Mouse (Mus musculus) embryonic fibroblast, embryonic 13.5 days (primary cell): ENCODE data around the gene Rtp3. TPM values are rescaled to one million over a fixed set of nuclear protein-coding genes. Genes with fewer than 3 reads are reported as not detected.

Experiments
- H3K27ac ChIP-seq: 2 replicates; pipeline ENCODE4 v1.5.1; 2012; ENCODE audit warnings: low read length, control low read depth, inconsistent platforms; ENCODE audit not compliant: insufficient read depth
- H3K4me1 ChIP-seq: 2 replicates; pipeline ENCODE4 v1.6.1; 2011; ENCODE audit warnings: low read length; ENCODE audit not compliant: control insufficient read depth, insufficient read depth
- H3K4me3 ChIP-seq: 2 replicates; pipeline ENCODE4 v1.5.1; 2011; ENCODE audit warnings: mild to moderate bottlenecking, control low read depth, low read length; ENCODE audit not compliant: insufficient read depth
- CTCF ChIP-seq: IDR thresholded peaks from 2 replicates; pipeline ENCODE4 v1.5.1; 2011; ENCODE audit warnings: mild to moderate bottlenecking, control low read depth, low read length, moderate library complexity, borderline replicate concordance; ENCODE audit not compliant: insufficient read depth
- POLR2A ChIP-seq: IDR thresholded peaks from 2 replicates; pipeline ENCODE4 v1.6.1; 2011; ENCODE audit warnings: low read depth, mild to moderate bottlenecking, control low read depth, low read length, moderate library complexity
- polyA plus RNA-seq: library from polyadenylated mRNA; stranded (reverse); fragments of >200 nt; gene quantifications from 2 replicates; pipeline ENCODE4 v1.2.4, GENCODE M21; 2011; ENCODE audit warnings: low read depth; ENCODE audit not compliant: missing spikeins, insufficient read length

Rtp3 gene
- polyA plus RNA-seq, 1 experiment, result not detected

DNA sequence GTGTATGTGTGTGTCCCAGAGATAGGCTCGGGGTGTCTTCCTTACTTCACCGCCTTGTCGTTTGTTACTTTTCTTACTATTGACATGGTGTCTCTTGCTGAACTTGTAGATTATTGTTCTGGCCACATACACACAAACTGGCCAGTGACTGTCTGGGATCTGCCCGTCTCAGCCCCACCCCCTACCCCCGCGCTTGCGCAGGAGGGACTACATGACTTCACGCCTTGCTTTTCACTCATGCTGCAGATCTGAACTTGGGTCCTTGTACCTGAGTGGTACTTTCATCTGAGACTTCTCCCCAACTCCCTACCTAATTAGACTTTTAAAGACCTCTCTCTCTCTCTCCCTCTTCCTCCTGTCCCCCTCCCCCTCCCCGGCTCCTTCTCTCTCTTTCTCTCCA lies 6.3 kb downstream of the Rtp3 start:
- H3K4me1 ChIP-seq, result no peaks in the 10 kb centered on the region
- no peak overlapping the region for H3K4me3 ChIP-seq
- no peak for TF ChIP-seq POLR2A
- no peak for TF ChIP-seq CTCF

DNA sequence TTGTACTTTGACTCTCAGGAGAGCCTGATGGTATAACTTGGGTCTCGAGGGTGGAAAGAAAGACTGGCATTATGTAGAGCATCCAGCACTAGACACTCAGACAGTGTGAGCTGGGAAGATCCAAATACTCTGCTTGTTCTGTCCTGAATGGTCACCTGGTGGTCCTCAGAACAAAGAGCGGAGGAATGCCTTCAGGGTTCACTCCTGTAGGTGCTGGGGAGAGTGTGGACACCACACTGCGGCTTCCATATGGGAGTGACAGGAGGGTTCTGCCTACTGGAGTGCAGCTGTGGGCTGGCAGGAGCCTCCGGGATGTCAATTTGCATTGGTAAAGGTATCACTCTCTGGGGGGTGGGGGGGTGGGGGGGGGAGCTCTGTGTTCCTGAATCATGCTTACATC lies 8.0 kb downstream of the Rtp3 start:
- H3K4me1 ChIP-seq, result no peaks in the 10 kb centered on the region
- H3K4me3 ChIP-seq, result no peak overlapping the region
- no peak overlapping the region for H3K27ac ChIP-seq
- TF ChIP-seq POLR2A, result no peak
- TF ChIP-seq CTCF, result no peak

More for the DNA sequence above, 6.3 kb downstream of the Rtp3 start:
- H3K27ac ChIP-seq, result no peak overlapping the region

DNA sequence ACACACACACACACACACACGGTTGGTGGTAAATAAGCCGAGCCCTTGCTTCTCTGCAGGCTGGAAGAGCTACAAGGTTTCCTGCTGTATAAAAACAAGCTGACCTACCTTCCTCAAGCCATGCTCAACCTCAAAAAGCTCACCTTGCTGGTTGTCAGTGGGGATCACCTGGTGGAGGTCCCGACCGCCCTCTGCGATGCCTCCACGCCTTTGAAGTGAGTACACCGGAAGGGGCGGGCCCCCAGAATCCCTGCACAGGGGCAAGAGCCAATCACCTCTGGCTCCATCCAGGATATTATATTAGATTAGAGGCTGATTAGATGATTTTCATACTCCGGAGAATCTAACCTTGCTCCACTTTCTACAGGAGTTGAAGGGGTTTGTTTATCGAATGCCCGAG lies 11.0 kb downstream of the Rtp3 start:
- Histone ChIP-seq H3K27ac (no peak overlapping the region), H3K4me3 (no peak overlapping the region), H3K4me1 (no peaks in the 10 kb centered on the region)
- no peak for TF ChIP-seq CTCF
- TF ChIP-seq POLR2A, result no peak

DNA sequence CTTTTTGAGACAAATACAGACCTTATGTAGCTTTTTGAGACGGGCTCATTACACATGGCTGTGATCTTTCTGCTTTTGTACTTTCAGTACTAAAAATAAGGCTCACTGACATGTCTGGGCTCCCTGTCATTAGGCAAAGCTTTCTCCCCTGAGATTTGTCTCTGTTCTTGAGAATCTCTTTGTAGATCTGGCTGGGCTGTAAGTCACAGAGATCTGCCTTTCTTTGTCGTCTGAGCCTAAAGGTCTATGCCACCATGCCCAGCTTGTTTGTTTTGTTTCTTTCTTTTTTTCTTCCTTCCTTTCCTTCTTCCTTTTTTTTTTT lies 24.5 kb downstream of the Rtp3 start:
- TF ChIP-seq CTCF, result no peak
- no peak for TF ChIP-seq POLR2A
- H3K4me1 ChIP-seq, result no peaks in the 10 kb centered on the region
- no peak overlapping the region for H3K27ac ChIP-seq
- no peak overlapping the region for H3K4me3 ChIP-seq

DNA sequence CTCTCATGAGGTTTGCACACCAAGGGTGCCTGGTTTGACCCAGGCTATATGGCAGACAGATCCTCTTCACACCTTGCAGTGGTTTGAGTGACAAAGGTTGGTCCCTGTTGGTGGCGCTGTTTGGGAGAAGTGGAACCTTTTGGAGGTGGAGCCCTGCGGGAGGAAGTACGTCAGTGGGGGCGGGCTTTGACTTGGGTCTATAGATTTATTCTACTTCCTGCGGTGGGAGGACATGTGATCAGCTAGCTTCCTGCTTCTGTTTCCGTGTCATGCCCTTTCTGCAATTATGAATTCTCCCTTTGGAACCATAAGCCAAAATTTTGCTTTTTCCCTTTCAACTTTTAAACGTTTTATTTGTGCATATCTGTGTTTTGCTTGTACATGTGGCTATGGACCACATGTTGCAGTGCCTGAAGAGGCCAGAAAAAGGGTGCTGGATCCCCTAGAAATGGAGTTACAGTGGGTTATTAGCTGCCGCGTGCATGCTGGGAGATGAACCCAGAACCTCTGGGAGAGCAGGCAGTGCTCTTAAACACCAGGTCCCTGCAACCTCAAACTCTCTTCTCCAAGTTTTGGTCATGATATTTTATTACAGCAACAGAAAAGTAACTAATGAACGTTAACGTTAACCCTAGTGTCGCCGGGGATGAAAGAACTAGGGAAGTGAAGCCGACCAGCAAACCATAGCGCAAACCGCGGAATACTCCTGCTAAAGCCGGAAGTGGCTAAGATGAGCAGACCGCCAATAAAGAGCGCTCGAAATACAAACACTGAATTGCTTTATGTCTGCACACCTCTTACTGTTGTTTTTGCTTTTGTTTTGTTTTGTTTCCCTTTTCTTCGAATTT lies 25.1 kb downstream of the Rtp3 start:
- no peak overlapping the region for H3K4me3 ChIP-seq
- TF ChIP-seq CTCF, result no peak
- no peak for TF ChIP-seq POLR2A
- no peak overlapping the region for H3K27ac ChIP-seq
- no peaks in the 10 kb centered on the region for H3K4me1 ChIP-seq

DNA sequence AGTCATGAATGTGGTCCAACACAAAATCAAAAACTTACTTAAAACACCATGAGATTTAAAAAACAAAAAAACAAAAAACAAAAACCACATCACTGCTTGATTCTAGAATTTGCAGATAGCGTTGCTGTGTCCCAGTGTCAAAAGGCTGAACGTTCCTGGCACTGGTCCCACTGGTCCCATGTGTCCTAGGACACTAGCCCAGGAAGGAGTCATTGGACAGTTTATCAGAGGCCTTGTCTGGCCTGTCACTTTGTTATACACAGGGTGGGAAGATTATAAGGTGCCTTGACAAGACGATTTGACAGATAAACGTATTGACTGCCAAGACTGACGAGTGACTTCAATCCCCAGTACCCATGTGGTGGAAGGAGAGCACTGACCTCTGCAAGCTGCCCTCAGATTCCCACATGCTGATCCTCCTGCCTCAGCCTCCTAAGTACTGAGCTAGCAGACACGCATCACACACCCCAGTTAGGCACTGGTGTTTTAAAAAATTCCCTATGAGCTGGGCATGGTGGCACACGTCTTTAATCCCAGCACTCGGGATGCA lies 26.7 kb downstream of the Rtp3 start:
- Histone ChIP-seq H3K4me1 (no peaks in the 10 kb centered on the region), H3K4me3 (no peak overlapping the region), H3K27ac (no peak overlapping the region)
- no peak for TF ChIP-seq POLR2A
- TF ChIP-seq CTCF, result no peak

DNA sequence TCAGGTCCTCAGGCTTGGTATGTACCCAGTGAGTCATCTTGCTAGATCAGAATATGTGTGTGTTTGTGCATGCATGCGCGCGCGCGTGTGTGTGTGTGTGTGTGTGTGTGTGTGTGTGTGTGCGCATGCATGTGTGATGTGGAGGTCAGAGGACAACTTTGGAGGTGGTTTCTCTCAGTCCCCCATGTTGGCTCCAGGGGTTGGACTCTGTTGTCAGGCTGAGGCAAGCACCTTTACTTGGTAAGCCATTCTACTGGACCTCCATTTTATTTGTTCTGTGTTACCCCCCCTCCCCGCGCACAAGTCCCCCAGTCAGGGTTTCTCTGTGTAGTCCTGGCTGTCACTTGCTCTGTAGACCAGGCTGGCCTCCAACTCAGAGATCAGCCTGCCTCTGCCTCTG lies 29.0 kb downstream of the Rtp3 start:
- no peak overlapping the region for H3K27ac ChIP-seq
- TF ChIP-seq CTCF, result no peak
- no peak for TF ChIP-seq POLR2A
- H3K4me1 ChIP-seq, result no peaks in the 10 kb centered on the region
- H3K4me3 ChIP-seq, result no peak overlapping the region

DNA sequence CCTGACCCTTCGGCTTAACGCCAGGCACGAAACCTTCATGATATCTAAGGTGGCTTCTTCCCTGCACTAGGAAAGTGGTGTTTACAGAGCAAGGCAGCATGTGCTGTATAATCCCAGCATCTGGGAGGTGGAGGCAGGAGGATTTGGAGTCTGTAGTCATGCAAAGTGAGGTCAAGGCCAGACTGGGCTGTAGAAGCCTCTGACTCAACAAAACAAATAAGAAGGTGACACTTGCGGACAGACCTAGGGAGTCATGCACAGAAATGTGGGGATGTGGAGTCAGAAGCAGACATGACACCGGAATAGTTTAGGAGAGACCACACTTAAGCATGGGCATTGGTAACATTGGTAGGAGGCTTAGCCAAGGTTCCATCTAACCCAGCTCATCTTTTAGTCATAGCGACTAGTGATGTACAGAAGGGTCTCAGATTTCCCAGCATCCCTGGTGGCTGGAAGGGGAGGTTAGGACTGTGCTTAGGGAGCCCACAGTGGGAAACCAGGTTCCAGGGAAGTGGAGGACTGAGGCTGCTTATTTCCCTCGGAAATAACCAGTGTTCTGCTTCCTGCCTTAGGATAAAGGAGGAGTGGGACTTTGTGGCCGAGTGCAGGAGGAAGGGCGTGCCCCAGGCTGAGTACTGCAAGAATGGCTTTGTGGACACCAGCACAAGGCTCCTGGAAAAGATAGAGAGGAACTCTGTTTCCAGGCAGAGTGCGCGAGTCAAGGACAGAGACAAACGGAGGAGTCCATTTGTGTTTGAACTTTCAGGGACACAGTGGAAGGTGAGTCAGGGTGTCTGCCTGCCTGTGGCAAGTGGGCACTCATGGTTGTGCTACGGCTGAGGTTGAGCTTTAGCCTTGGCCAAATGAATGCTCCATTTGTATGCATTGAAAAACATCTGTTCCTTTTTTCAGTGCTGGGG lies 29.9 kb downstream of the Rtp3 start:
- no peak overlapping the region for H3K27ac ChIP-seq
- TF ChIP-seq POLR2A (no peak), CTCF (no peak)

DNA sequence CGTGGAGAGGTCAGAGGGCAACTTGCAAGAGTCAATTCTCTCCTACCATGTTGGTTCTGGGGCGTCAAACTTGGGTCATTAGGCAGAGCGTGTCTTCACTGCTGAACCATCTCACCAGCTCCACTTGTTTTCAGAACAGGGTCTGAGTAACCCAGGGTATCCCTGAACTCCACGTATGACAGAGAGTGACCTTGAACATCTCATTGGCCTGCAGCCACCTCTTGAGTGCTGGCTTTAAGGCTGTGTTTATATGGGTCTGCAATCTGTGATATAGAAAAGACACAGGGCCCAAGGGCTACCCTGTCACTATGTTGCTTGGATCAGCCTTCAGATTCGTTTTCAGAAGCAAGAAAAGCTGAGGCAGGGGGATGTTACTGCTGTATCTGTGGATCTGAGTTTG lies 30.7 kb downstream of the Rtp3 start:
- Histone ChIP-seq H3K4me3 (no peak overlapping the region), H3K27ac (no peak overlapping the region), H3K4me1 (no peaks in the 10 kb centered on the region)
- TF ChIP-seq CTCF, result no peak
- no peak for TF ChIP-seq POLR2A

More for the DNA sequence above, 29.9 kb downstream of the Rtp3 start:
- Histone ChIP-seq H3K4me1 (no peaks in the 10 kb centered on the region), H3K4me3 (no peak overlapping the region)

DNA sequence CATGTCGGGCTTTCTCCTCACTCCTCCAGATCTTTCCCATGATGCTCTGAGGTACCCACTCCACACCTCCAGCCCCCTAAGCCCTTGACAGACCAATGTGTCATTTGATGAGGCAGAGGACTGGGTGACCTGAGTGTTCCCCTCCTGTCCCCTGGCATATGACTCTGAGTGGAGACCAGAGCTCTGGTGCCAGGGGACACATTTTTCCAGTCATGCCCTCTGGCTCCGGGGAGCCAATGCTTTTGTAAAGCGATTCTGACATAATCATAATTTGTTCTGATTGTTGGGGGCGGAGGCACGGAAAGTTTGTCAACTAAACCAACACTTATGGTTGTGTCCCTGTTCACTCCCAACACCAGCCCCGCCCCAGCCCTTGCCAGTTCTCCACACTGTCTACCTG lies 34.4 kb downstream of the Rtp3 start:
- TF ChIP-seq CTCF (no peak), POLR2A (no peak)
- no peak overlapping the region for H3K4me3 ChIP-seq
- no peak overlapping the region for H3K27ac ChIP-seq
- H3K4me1 ChIP-seq, result 0 out of 2 replicates have a peak, but pooled peaks cover 2% of the 10 kb centered on the region
